Mouse (Mus musculus) layer of hippocampus, adult 6 months (tissue): ENCODE results near the gene Spast. TPM values are rescaled to one million over a fixed set of nuclear protein-coding genes. Genes with fewer than 3 reads are reported as not detected.

ENCODE experiments used
- long read RNA-seq, 2 experiments: library from polyadenylated mRNA; unstranded; transcript quantifications; one replicate each; pipeline ENCODE4 v2.0.0; 2019 to 2020
- polyA plus RNA-seq: library from polyadenylated mRNA; unstranded; fragments of <200 nt; fragmentation: Nextera tagmentation; gene quantifications from 2 replicates; pipeline ENCODE4 v1.2.3, GENCODE M21; 2021

The Spast gene
- 4.6 and 4.7 TPM in 2 replicates for polyA plus RNA-seq
- long read RNA-seq, experiment 1, partial matches to known transcripts: 9 of 28 reads
- long read RNA-seq, experiment 1, other reads (novel, unspliced or antisense): 14 of 28 reads
- long read RNA-seq, experiment 2, full-length matches to known transcripts: 21 of 41 reads
- long read RNA-seq, experiment 2, partial matches to known transcripts: 5 of 41 reads
- long read RNA-seq, experiment 2, other reads (novel, unspliced or antisense): 15 of 41 reads

GRCm38 (mm10) chr17:74338937-74339804, at the start of gene Spast:
TSS of gene Spast (plus strand) at chr17:74338987.

GRCm38 (mm10) chr17:74295026-74295970, 43.5 kb upstream of the Spast start, which contains the start of gene Memo1:
TSS of gene Memo1 (minus strand) at chr17:74295521.

GRCm38 (mm10) chr17:74323844-74324243, 14.9 kb upstream of the Spast start, which contains the start of gene Dpy30:
TSS of gene Dpy30 (minus strand) at chr17:74323944.

GRCm38 (mm10) chr17:74395383-74396065, 56.7 kb downstream of the Spast start, which contains the start of gene Slc30a6:
TSS of gene Slc30a6 (plus strand) at chr17:74395608.

Other genes starting within 250 kb of the Spast start
- gene Memo1, start 43.5 kb upstream of the Spast start, polyA plus RNA-seq: 27.8 and 29.9 TPM in 2 replicates
- gene Dpy30, start 15.0 kb upstream of the Spast start, polyA plus RNA-seq: 117 and 123 TPM in 2 replicates
- gene Slc30a6, start 56.6 kb downstream of the Spast start, polyA plus RNA-seq: 16.6 and 18.4 TPM in 2 replicates
- 0.18 TPM in 2 replicates for gene Nlrc4, start 120.2 kb downstream of the Spast start, polyA plus RNA-seq
- gene Yipf4, start 150.5 kb downstream of the Spast start, polyA plus RNA-seq: 85.2 and 88.8 TPM in 2 replicates
- gene Birc6, start 189.3 kb downstream of the Spast start, polyA plus RNA-seq: 92.0 and 121 TPM in 2 replicates